Mouse (Mus musculus) neural tube, embryonic 15.5 days (tissue): Measurements from ENCODE around the gene Trmt2a. TPM values are rescaled to one million over a fixed set of nuclear protein-coding genes. Genes with fewer than 3 reads are reported as not detected.

Experiments
- ATAC-seq: fragments of 200-750 bp; cut with Nextera tagmentation; 2 replicates; pipeline ENCODE4 v1.8.0; 2017; ENCODE audit warnings: mild to moderate bottlenecking, moderate TSS enrichment, moderate library complexity; ENCODE audit not compliant: low FRiP score
- H3K27ac ChIP-seq: fragments of 300-500 bp; sonication (generic); replicated peaks from 2 replicates; pipeline ENCODE4 v1.5.1; 2015; ENCODE audit warnings: mild to moderate bottlenecking, inconsistent platforms
- H3K27me3 ChIP-seq: fragments of 300-500 bp; sonication (generic); replicated peaks from 2 replicates; pipeline ENCODE4 v1.6.1; 2015; ENCODE audit warnings: inconsistent platforms
- H3K36me3 ChIP-seq: fragments of 300-500 bp; sonication (generic); 2 replicates; pipeline ENCODE4 v1.6.1; 2015; ENCODE audit warnings: inconsistent platforms
- H3K4me1 ChIP-seq: fragments of 300-500 bp; sonication (generic); 2 replicates; pipeline ENCODE4 v1.6.1; 2015; ENCODE audit warnings: inconsistent platforms
- H3K4me2 ChIP-seq: fragments of 300-500 bp; sonication (generic); 2 replicates; pipeline ENCODE4 v1.6.1; 2015; ENCODE audit warnings: inconsistent platforms, mild to moderate bottlenecking, moderate library complexity
- H3K4me3 ChIP-seq: fragments of 300-500 bp; sonication (generic); replicated peaks from 2 replicates; pipeline ENCODE4 v1.5.1; 2015; ENCODE audit warnings: mild to moderate bottlenecking, inconsistent platforms
- H3K9ac ChIP-seq: fragments of 300-500 bp; sonication (generic); replicated peaks from 2 replicates; pipeline ENCODE4 v1.6.1; 2015; ENCODE audit warnings: mild to moderate bottlenecking, inconsistent platforms
- H3K9me3 ChIP-seq: fragments of 300-500 bp; sonication (generic); replicated peaks from 2 replicates; pipeline ENCODE4 v1.6.1; 2016; ENCODE audit warnings: inconsistent platforms
- WGBS: fragments of 180-500 bp; shearing (Covaris S2); methylation state at CpG from one replicate; pipeline ENCODE4 v1.1.7; 2015; ENCODE audit warnings: mixed read lengths; 5-methylcytosine and 5-hydroxymethylcytosine counted together
- polyA plus RNA-seq: library from polyadenylated mRNA; unstranded; fragments of >200 nt; fragmentation: Nextera tagmentation; extraction: Ambion mirVana; gene quantifications from 2 replicates; pipeline ENCODE4 v1.2.1, GENCODE M21; 2015

The Trmt2a gene
- 96.4 and 97.1 TPM in 2 replicates for polyA plus RNA-seq

DNA sequence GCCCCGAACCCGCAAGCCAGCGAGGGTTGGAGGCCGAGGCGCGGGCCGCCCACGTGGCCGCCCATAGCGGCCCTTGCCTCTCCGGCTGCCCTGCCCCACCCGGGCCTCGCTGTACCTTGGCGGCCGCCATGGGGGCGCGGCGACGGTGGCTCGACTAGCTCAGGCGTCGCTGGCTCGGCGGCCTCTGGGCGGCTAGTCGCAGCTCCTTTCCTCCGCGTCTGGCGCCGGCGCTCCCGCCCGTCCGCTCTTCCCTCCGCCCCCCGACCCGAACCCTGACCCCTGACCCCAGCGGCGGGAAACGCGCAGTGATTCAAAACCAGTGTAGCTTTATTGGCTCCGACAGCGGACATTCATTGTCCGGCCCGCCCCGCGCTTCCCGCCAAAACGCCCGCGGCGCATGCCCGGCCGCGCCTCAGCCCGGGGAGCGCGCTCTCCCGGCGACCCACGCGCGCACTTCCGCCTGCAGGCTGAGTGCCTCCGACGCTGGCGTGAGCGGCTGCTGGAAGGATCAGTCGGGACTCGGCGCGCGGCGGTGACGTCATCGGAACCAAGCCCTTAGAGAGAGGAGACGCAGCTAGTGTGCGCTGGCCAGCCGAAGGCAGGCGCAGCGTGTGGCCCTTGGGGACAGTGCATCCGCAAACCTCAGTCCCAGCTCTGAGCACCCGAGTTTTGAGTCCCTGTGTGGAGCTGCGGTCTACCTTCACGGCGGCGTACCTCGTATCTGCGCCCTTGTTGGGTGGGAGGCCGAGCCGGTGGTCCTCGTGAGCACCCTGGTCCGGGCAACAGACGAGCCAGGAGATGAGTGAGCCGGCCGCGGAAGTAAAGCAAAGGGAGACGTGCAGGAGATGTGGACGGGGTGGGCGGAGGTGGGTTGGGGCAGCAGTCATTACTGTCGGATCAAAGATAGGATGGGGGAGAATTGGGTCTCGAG, at the start of gene Trmt2a, which contains the start of gene Ranbp1:
Gene Trmt2a, plus strand, starts transcription at position 247 of the 931 bp plus-strand sequence.
Gene Ranbp1, minus strand, starts transcription at position 300 of the 931 bp plus-strand sequence.
- peak within 1 kb of the TSS; percentile 99 for H3K4me3 ChIP-seq
- ATAC-seq = peak; percentile 94
- H3K9ac ChIP-seq = peak within 1 kb of the TSS; percentile 95
- H3K36me3 ChIP-seq = peaks cover 59% of the 10 kb centered on the region
- H3K27me3 ChIP-seq = no peaks in the 10 kb centered on the region
- peaks cover 52% of the 10 kb centered on the region for H3K4me1 ChIP-seq
- peak within 1 kb of the TSS; percentile 94 for H3K4me2 ChIP-seq
- no peaks in the 10 kb centered on the region for H3K9me3 ChIP-seq
- WGBS = under 1% methylated on average over 98 of the region's 102 CpGs
- H3K27ac ChIP-seq = peak within 1 kb of the TSS; percentile 94

DNA sequence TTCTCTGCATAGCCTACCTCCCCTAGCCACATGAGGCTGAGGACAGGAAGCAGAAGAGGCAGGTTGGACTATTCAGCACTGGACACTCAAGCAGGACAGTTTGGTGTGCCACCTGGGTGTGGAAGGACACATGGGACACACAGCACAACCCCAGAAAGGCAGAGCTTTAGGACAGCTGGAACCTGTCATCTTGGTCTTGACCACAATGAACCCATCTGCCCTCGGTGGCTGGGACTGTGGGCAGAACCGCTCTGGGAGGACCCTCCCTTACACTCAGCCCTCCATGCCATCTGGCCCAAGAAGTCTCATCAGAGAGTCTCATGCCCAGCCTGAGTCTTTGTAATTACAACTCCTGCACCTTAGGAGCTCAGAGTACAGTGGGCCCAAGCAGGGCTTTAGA, 48.4 kb upstream of the Trmt2a start:
- no peak overlapping the region for H3K9ac ChIP-seq
- H3K4me3 ChIP-seq = no peak overlapping the region
- H3K9me3 ChIP-seq = no peaks in the 10 kb centered on the region
- H3K36me3 ChIP-seq = no peaks in the 10 kb centered on the region
- ATAC-seq = no peak
- WGBS = 88% methylated on average over 2 of the region's 2 CpGs
- no peak overlapping the region for H3K4me2 ChIP-seq
- peak overlapping the region; percentile 70 for H3K27ac ChIP-seq
- H3K27me3 ChIP-seq = no peaks in the 10 kb centered on the region
- H3K4me1 ChIP-seq = peaks cover 78% of the 10 kb centered on the region

DNA sequence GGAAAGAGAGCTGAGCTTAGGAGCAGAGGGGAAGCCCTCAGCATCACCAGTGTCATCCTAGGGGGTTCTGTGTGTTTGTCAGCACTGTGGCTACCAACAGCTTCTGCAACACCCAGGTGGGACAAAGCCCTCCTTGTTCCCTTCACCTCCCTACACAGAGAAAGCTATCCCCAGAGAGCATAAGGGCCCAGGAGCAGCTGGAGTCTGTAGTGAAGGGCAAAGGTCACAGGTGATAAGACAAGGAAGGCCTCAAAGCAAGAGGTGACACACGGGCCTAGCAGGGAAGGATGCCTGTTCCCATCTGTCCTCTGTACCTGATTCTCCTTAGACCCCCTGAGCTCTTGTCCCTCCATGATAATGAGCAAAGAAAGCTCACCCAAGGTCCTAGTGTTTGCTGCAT, 46.9 kb upstream of the Trmt2a start:
- Histone ChIP-seq H3K4me3 (no peak overlapping the region), H3K27ac (no peak overlapping the region), H3K4me1 (peaks cover 66% of the 10 kb centered on the region), H3K27me3 (no peaks in the 10 kb centered on the region), H3K36me3 (no peaks in the 10 kb centered on the region), H3K9ac (no peak overlapping the region), H3K4me2 (no peak overlapping the region), H3K9me3 (no peaks in the 10 kb centered on the region)
- no peak for ATAC-seq
- whole genome bisulfite sequencing = 54% methylated on average over 1 of the region's 1 CpGs

DNA sequence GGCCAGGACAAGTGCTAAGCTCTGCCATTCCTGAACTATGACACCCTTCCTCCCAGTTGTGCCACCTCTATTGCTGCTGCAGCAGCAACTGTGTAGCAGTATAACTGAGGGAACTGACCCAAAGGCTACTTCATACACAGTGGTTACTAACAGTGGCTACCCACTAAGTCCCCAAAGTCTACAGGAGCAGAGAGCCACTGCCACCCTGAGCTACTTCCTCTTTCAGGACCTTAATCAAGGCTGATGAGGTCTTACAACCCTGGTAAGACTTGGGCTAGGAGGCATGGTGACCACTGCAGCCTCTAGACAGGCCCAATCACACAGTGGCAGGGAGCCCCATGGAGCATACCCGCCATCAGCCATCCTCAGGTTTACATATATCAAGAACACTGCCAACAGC, 46.4 kb upstream of the Trmt2a start:
- ATAC-seq = no peak
- no peak overlapping the region for H3K4me2 ChIP-seq
- no peaks in the 10 kb centered on the region for H3K27me3 ChIP-seq
- no peak overlapping the region for H3K9ac ChIP-seq
- H3K4me1 ChIP-seq = peaks cover 61% of the 10 kb centered on the region
- H3K9me3 ChIP-seq = no peaks in the 10 kb centered on the region
- no peak overlapping the region for H3K27ac ChIP-seq
- H3K4me3 ChIP-seq = no peak overlapping the region
- no peaks in the 10 kb centered on the region for H3K36me3 ChIP-seq
- WGBS = 96% methylated on average over 1 of the region's 1 CpGs

DNA sequence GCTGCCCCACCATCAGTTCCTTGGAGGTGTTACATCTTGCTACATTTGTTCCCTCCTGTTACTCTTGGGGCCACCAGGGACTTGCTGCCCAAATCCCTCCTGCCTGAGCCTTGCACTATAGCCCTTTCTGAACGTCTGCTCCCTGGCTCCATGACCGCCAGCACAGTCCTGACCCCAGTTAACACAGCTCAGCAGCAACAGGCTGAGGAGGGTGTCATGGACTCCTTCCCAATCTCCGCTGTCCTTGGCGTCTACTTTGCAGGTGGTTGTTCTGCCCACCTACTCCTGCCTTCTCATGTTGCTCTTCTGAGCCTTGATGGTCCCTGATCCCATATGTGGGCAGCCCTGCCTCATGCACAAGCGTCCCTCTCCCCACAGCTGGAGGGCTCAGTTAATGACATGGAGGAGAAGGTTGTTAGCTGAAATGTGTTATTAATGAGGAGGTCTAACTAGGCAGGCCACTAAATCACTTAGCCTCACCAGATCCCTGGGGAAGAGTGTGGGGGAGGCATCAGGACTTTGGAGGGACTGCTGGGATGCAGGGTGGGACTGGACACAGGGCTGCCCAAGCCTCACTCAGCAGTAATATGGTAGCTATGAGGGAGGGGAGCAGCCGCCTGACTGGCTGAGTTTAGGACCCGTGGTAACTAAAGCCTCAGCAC, 44.9 kb upstream of the Trmt2a start:
- H3K27ac ChIP-seq = no peak overlapping the region
- H3K4me2 ChIP-seq = no peak overlapping the region
- H3K27me3 ChIP-seq = no peaks in the 10 kb centered on the region
- H3K36me3 ChIP-seq = no peaks in the 10 kb centered on the region
- 48% methylated on average over 7 of the region's 7 CpGs for WGBS
- H3K9me3 ChIP-seq = no peaks in the 10 kb centered on the region
- H3K4me3 ChIP-seq = no peak overlapping the region
- no peak overlapping the region for H3K9ac ChIP-seq
- H3K4me1 ChIP-seq = peaks cover 46% of the 10 kb centered on the region
- ATAC-seq = no peak

- no peak overlapping the region for H3K4me2 ChIP-seq
- H3K27me3 ChIP-seq = no peaks in the 10 kb centered on the region
- no peak overlapping the region for H3K4me3 ChIP-seq
- H3K4me1 ChIP-seq = peaks cover 60% of the 10 kb centered on the region
- H3K9ac ChIP-seq = no peak overlapping the region
- 29% methylated on average over 8 of the region's 8 CpGs for WGBS
- no peaks in the 10 kb centered on the region for H3K36me3 ChIP-seq
- ATAC-seq = no peak
- H3K27ac ChIP-seq = no peak overlapping the region
- no peaks in the 10 kb centered on the region for H3K9me3 ChIP-seq
Measured at GRCm38 (mm10) chr16:18210701-18211416, 37.6 kb upstream of the Trmt2a start.

- peaks cover 63% of the 10 kb centered on the region for H3K4me1 ChIP-seq
- H3K27me3 ChIP-seq = no peaks in the 10 kb centered on the region
- no peak overlapping the region for H3K9ac ChIP-seq
- ATAC-seq = peak; percentile 19; the same call in 1 of the 2 replicates
- no peak overlapping the region for H3K4me2 ChIP-seq
- no peak overlapping the region for H3K4me3 ChIP-seq
- no peak overlapping the region for H3K27ac ChIP-seq
- H3K36me3 ChIP-seq = no peaks in the 10 kb centered on the region
- H3K9me3 ChIP-seq = no peaks in the 10 kb centered on the region
- 45% methylated on average over 10 of the region's 10 CpGs for WGBS
Measured at GRCm38 (mm10) chr16:18211417-18212171, 36.9 kb upstream of the Trmt2a start.

- H3K9me3 ChIP-seq = no peaks in the 10 kb centered on the region
- WGBS = 13% methylated on average over 6 of the region's 6 CpGs
- no peaks in the 10 kb centered on the region for H3K27me3 ChIP-seq
- H3K27ac ChIP-seq = peak overlapping the region; percentile 85
- H3K4me2 ChIP-seq = peak overlapping the region; percentile 55
- H3K4me3 ChIP-seq = peak overlapping the region; percentile 29
- peaks cover 63% of the 10 kb centered on the region for H3K4me1 ChIP-seq
- H3K36me3 ChIP-seq = no peaks in the 10 kb centered on the region
- ATAC-seq = peak; percentile 90
- peak overlapping the region; percentile 36; the same call in 1 of the 2 replicates for H3K9ac ChIP-seq
Measured at GRCm38 (mm10) chr16:18213689-18214088, 34.8 kb upstream of the Trmt2a start.

GRCm38 (mm10) chr16:18214858-18215257, 33.6 kb upstream of the Trmt2a start:
- peaks cover 58% of the 10 kb centered on the region for H3K4me1 ChIP-seq
- no peaks in the 10 kb centered on the region for H3K27me3 ChIP-seq
- peak overlapping the region; percentile 55 for H3K4me2 ChIP-seq
- H3K9ac ChIP-seq = peak overlapping the region; percentile 36; the same call in 1 of the 2 replicates
- peak overlapping the region; percentile 85 for H3K27ac ChIP-seq
- no peaks in the 10 kb centered on the region for H3K9me3 ChIP-seq
- ATAC-seq = no peak
- H3K4me3 ChIP-seq = peak overlapping the region; percentile 29
- WGBS = 51% methylated on average over 7 of the region's 7 CpGs
- H3K36me3 ChIP-seq = no peaks in the 10 kb centered on the region

DNA sequence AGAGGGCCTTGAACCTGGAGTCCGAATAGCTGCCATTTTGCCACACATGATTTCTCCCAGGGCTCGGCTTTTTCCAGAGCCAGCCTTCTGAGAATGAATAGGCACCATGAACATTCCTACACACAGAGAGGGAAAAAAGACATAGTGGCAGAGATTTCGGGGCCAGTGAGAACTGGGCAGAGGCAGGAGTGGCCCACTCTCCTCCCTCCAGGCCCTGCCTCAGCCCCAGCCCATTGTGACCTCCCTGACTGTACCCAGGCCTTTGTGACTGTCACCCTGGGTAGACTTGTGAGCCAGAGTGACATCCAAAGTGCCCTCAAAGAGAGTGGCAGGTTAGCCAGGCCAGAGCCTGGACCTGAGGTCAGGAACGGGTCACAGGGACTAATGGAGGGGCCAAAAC, 30.9 kb upstream of the Trmt2a start, which contains the start of gene Ccdc188:
Gene Ccdc188, plus strand, starts transcription at position 301 of the 400 bp plus-strand sequence.
- Histone ChIP-seq H3K9ac (no peak within 1 kb of the TSS), H3K27ac (no peak within 1 kb of the TSS), H3K4me1 (peaks cover 42% of the 10 kb centered on the region), H3K36me3 (peaks cover 9% of the 10 kb centered on the region), H3K4me2 (no peak within 1 kb of the TSS), H3K4me3 (no peak within 1 kb of the TSS), H3K27me3 (no peaks in the 10 kb centered on the region), H3K9me3 (no peaks in the 10 kb centered on the region)
- no peak for ATAC-seq
- 89% methylated on average over 4 of the region's 4 CpGs for WGBS

- peaks cover 32% of the 10 kb centered on the region for H3K4me1 ChIP-seq
- H3K27ac ChIP-seq = no peak overlapping the region
- no peaks in the 10 kb centered on the region for H3K9me3 ChIP-seq
- H3K4me2 ChIP-seq = no peak overlapping the region
- H3K36me3 ChIP-seq = peaks cover 19% of the 10 kb centered on the region
- no peaks in the 10 kb centered on the region for H3K27me3 ChIP-seq
- H3K4me3 ChIP-seq = no peak overlapping the region
- 75% methylated on average over 9 of the region's 9 CpGs for WGBS
- no peak overlapping the region for H3K9ac ChIP-seq
- no peak for ATAC-seq
Measured at GRCm38 (mm10) chr16:18218580-18218996, 29.9 kb upstream of the Trmt2a start.
